Mouse (Mus musculus) erythroblast, embryonic 14.5 days (primary cell): ENCODE measurements around the gene Fahd1. TPM values are rescaled to one million over a fixed set of nuclear protein-coding genes. Genes with fewer than 3 reads are reported as not detected.

Experiments
- H3K27me3 ChIP-seq: 2 replicates; pipeline ENCODE4 v1.6.1; 2012; ENCODE audit warnings: inconsistent platforms; ENCODE audit not compliant: control insufficient read depth
- H3K36me3 ChIP-seq: 2 replicates; pipeline ENCODE4 v1.6.1; 2012; ENCODE audit warnings: mild to moderate bottlenecking, inconsistent platforms; ENCODE audit not compliant: control insufficient read depth
- H3K4me1 ChIP-seq: 2 replicates; pipeline ENCODE4 v1.6.1; 2012; ENCODE audit warnings: inconsistent platforms; ENCODE audit not compliant: control insufficient read depth
- H3K4me3 ChIP-seq: replicated peaks from 2 replicates; pipeline ENCODE3; 2012; ENCODE audit warnings: moderate library complexity, mild to moderate bottlenecking, inconsistent platforms
- H3K9me3 ChIP-seq: 2 replicates; pipeline ENCODE4 v1.6.1; 2012; ENCODE audit warnings: low read length, inconsistent platforms, mixed read lengths; ENCODE audit not compliant: control insufficient read depth
- GATA1 ChIP-seq: IDR thresholded peaks from 2 replicates; pipeline ENCODE4 v1.6.1; 2012; ENCODE audit warnings: low read length, inconsistent platforms, mixed read lengths
- TAL1 ChIP-seq: IDR thresholded peaks from 3 replicates; pipeline ENCODE4 v1.6.1; 2012; ENCODE audit warnings: low read length, inconsistent platforms, mixed read lengths
- polyA plus RNA-seq: library from polyadenylated mRNA; stranded (reverse); fragments of >175 nt; gene quantifications from 2 replicates; pipeline ENCODE4 v1.2.3, GENCODE M21; 2012

Fahd1 gene
- polyA plus RNA-seq, 1 experiment: 2.3 TPM

DNA sequence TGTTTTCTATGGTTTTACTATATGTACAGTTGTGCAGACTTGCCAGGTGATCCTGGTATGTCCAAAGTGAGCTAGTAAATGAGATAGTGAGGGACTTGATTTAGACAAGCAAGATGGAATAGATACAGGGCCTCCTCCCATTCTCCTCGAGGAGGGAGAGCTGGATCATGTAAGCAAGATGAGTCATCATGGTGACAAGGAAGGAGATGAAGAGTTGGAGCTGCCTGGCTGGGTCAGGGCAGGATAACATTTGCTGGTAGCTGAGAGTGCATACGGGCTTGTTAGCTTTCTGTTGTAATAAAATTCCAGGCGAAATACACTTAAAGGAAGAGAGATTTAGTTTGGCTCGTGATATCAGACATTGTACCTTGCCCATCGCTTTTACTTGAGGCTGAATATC lies 9.8 kb downstream of the Fahd1 start:
- Histone ChIP-seq H3K27me3 (peaks cover 41% of the 10 kb centered on the region), H3K4me1 (peaks cover 17% of the 10 kb centered on the region), H3K4me3 (no peak overlapping the region), H3K36me3 (no peaks in the 10 kb centered on the region; the same call in 1 of the 2 replicates), H3K9me3 (no peaks in the 10 kb centered on the region)
- TF ChIP-seq TAL1 (no peak), GATA1 (no peak)

DNA sequence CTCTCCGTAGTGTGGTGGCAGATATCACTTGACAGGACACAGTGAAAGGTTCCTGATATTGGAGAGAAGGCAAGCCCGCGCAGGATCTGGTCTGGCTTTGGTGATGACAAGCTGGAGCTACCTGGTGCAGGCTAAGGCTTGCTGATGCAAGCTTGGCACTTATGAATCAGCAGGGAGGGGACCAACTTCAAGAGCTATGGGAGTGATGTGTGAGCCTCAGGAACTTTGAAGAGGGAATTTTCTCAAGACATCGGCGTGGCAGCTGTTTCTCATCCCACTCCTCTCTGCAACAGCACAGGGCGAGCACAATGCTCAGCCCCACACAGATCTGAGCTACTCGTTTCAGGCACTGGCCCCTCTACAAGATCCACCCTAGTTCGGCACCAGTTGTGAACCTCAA lies 10.3 kb downstream of the Fahd1 start, which contains the start of gene Hagh:
Gene Hagh, plus strand, starts transcription at position 302 of the 400 bp plus-strand sequence.
- no peaks in the 10 kb centered on the region; the same call in 1 of the 2 replicates for H3K36me3 ChIP-seq

DNA sequence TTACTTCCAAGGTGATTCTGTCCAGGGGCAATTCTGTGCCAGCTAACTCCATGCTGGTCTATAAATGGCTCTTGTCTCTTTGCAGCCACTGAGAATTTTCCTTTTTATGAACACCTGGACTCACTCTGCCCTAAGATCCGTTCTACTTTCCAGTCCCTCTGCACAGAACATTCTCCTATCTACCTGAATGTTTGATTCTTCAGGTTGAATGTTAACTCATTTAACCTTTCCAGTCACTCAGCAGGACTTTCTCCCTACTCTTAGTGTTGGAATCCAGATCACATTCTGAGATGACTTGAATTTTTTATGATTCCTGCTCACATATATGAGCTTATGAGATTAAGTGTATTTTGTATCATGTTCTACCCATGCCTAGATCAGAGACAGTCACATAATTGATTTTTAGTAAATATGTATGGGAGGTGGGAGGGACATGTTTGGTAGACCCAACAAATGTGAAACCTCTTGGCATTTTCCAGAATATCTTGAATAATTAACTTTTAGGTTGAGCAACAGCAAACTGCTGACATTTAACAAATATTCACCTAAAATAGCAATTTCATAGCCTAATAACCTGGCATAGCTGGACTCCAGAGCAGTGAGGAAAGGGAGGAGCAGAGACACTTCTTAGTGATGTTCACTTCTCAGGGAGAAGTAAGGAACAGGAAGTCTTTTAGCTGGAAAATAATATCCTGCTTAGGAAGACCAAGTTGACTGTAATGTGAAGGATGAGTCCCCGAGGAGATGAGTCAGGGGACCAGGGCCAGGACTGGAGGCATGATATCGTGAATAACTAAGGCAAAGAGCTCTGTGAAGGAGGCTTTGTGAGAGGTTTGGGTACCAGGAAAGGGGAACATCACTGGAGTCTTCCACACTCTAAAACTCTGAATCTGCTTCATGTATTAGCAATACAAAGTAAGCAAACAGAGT lies 28.5 kb downstream of the Fahd1 start:
- H3K4me1 ChIP-seq: no peaks in the 10 kb centered on the region
- H3K9me3 ChIP-seq: no peaks in the 10 kb centered on the region
- H3K36me3 ChIP-seq: no peaks in the 10 kb centered on the region
- H3K4me3 ChIP-seq: no peak overlapping the region
- TF ChIP-seq TAL1 (no peak), GATA1 (no peak)
- H3K27me3 ChIP-seq: peaks cover 10% of the 10 kb centered on the region

More for the DNA sequence above, 10.3 kb downstream of the Fahd1 start, which contains the start of gene Hagh:
- Histone ChIP-seq H3K4me1 (peaks cover 14% of the 10 kb centered on the region), H3K27me3 (peaks cover 44% of the 10 kb centered on the region), H3K4me3 (no peak within 1 kb of the TSS), H3K9me3 (no peaks in the 10 kb centered on the region)
- no peak for TF ChIP-seq GATA1
- TF ChIP-seq TAL1: no peak

GRCm38 (mm10) chr17:24819469-24819868 lies 30.7 kb downstream of the Fahd1 start:
- peaks cover 8% of the 10 kb centered on the region for H3K27me3 ChIP-seq
- peaks cover 3% of the 10 kb centered on the region for H3K4me1 ChIP-seq
- no peaks in the 10 kb centered on the region for H3K36me3 ChIP-seq
- no peak overlapping the region for H3K4me3 ChIP-seq
- no peaks in the 10 kb centered on the region for H3K9me3 ChIP-seq
- no peak for TF ChIP-seq TAL1
- TF ChIP-seq GATA1: no peak

DNA sequence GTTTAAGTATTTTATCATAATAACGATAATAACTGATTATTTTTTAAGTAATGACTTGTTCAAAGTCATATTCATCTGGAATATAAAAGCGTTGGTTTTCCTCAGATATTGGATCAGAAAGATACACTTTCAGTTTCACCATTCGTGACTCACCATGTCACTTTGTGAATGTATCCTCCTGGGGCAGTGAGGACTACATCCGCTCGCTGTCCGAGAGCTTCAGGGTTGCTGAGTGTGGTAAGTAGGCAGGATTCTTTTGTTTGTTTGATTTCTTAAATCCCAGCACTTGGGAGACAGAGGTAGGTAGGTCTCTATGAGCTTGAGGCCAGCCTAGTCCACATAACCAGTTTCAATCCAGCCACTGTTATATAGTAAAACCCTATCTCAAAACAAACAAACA lies 32.0 kb downstream of the Fahd1 start:
- no peak overlapping the region for H3K4me3 ChIP-seq
- TF ChIP-seq TAL1 (no peak), GATA1 (no peak)
- H3K36me3 ChIP-seq: no peaks in the 10 kb centered on the region
- no peaks in the 10 kb centered on the region for H3K9me3 ChIP-seq
- H3K4me1 ChIP-seq: peaks cover 3% of the 10 kb centered on the region
- peaks cover 8% of the 10 kb centered on the region for H3K27me3 ChIP-seq

- Histone ChIP-seq H3K36me3 (no peaks in the 10 kb centered on the region), H3K9me3 (no peaks in the 10 kb centered on the region), H3K4me1 (peaks cover 3% of the 10 kb centered on the region), H3K4me3 (no peak overlapping the region), H3K27me3 (peaks cover 8% of the 10 kb centered on the region)
- TF ChIP-seq GATA1 (no peak), TAL1 (no peak)
These were observed 32.7 kb downstream of the Fahd1 start for GRCm38 (mm10) chr17:24817503-24817902.

DNA sequence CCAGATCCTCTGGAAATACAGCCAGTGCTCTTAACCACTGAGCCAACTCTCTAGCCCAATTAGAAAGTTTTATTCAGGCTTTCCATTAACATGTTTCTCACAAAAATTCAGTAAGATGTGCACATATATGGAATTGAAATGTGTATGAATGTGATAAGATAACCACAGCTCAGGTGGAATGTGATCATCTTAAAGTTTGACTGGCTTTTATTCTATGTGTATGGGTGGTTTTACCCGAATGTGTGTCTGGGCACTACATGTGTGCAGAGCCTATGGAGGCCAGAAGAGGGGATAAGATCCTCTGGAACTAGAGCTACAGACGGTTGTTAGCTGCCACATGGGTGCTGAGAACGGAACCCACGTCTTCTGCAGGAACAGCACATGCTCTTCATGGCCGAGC lies 34.9 kb downstream of the Fahd1 start:
- no peaks in the 10 kb centered on the region for H3K27me3 ChIP-seq
- H3K4me1 ChIP-seq: peaks cover 3% of the 10 kb centered on the region
- no peak overlapping the region for H3K4me3 ChIP-seq
- no peaks in the 10 kb centered on the region for H3K9me3 ChIP-seq
- TF ChIP-seq TAL1 (no peak), GATA1 (no peak)
- H3K36me3 ChIP-seq: no peaks in the 10 kb centered on the region

GRCm38 (mm10) chr17:24812215-24812614 lies 37.9 kb downstream of the Fahd1 start:
- Histone ChIP-seq H3K9me3 (no peaks in the 10 kb centered on the region), H3K4me1 (peaks cover 3% of the 10 kb centered on the region), H3K27me3 (peaks cover 4% of the 10 kb centered on the region; the same call in 1 of the 2 replicates), H3K4me3 (no peak overlapping the region), H3K36me3 (no peaks in the 10 kb centered on the region)
- no peak for TF ChIP-seq TAL1
- no peak for TF ChIP-seq GATA1

DNA sequence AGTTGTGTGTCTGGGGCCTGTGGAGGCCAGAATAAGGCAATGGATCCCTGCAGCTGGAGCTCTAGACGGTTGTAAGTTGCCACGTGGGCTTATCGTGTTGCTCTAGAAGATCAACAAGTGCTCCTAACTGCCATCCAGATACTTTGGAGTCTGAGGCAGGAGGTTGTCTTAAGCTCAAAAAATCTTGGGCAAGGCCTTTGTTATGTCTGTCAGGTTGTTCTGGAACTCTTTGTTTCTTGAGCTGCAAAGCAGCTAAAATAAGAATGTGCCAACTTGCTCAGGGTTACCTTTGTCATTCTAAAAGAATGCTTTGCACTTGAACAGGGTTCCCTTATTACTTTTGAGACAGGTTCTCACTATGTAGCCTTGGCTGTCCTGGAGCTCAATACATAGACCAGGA lies 39.0 kb downstream of the Fahd1 start:
- Histone ChIP-seq H3K27me3 (peaks cover 14% of the 10 kb centered on the region), H3K36me3 (no peaks in the 10 kb centered on the region), H3K9me3 (no peaks in the 10 kb centered on the region), H3K4me1 (peaks cover 3% of the 10 kb centered on the region), H3K4me3 (no peak overlapping the region)
- TF ChIP-seq GATA1: no peak
- TF ChIP-seq TAL1: no peak
